Mouse (Mus musculus): Measurements from ENCODE around the gene Rab5b.

DNA sequence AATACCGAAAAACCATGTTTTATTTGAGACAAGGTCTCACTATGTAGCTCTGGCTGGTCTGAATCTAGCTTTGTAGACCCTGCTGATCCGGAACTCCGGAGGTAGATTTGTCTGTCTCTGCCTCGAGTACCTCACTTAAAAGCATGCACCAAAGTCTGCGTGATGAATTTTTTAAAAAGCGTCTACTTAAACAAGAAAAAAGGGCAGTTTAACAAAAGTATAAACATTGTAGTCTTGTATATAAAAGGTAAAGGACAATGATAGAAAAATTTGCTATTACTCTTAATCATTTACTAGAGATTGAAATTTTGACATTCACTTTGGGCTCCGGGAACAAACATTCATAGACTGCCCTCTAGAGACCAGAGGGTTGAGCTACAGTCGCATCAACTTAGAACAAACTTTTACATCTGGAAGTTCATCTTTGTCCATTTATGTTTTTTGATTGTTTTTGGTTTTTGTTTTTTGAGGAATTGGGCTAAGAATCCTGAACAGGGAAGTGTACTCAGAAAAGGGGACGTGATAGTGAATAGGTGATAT, 21.5 kb downstream of the Rab5b start:
- TF ChIP-seq GATA1 (IDR thresholded peaks at IDR 0.05; ENCODE audit: borderline replicate concordance, low read length) (no peak), FLI1 (IDR thresholded peaks at IDR 0.05; ENCODE audit: low read length) (no peak)

Data from megakaryocyte, embryonic 14.5 days (primary cell).